Mouse (Mus musculus) B cell, adult 67 days (primary cell): Measurements from ENCODE around the gene Szt2. TPM values are rescaled to one million over a fixed set of nuclear protein-coding genes. Genes with fewer than 3 reads are reported as not detected.

Experiments used
- total RNA-seq, 2 experiments: library from RNA; stranded (reverse); gene quantifications; 4 replicates each; pipeline ENCODE4 v1.2.4; 2023

Szt2 gene
- total RNA-seq = 10 to 100 TPM; 89.8 to 96.3 TPM

GRCm38 (mm10) chr4:118409142-118409900 is at the start of gene Szt2, which contains the start of gene Med8:
Gene Szt2 (minus strand): TSS chr4:118409273.
Gene Med8 (plus strand): TSS chr4:118409337.

GRCm38 (mm10) chr4:118457345-118457975 is 48.4 kb upstream of the Szt2 start, which contains the start of gene Mpl:
Gene Mpl (minus strand): TSS chr4:118457513.

GRCm38 (mm10) chr4:118436820-118437603 is 27.9 kb upstream of the Szt2 start, which contains the start of gene Cdc20:
Gene Cdc20 (minus strand): TSS chr4:118437352.

GRCm38 (mm10) chr4:118427768-118428451 is 18.8 kb upstream of the Szt2 start, which contains the start of gene Elovl1:
Gene Elovl1 (plus strand): TSS chr4:118428093.

Other genes with a start within 250 kb of the Szt2 start
- 10 to 100 TPM; 80.8 to 81.7 TPM for gene Kdm4a, start 229.2 kb downstream of the Szt2 start, total RNA-seq
- gene Ptprf, start 117.9 kb downstream of the Szt2 start, total RNA-seq = not detected
- 10 to 100 TPM; 60.8 to 78.1 TPM for gene Med8, start 64 bp upstream of the Szt2 start, total RNA-seq
- gene Elovl1, start 18.8 kb upstream of the Szt2 start, total RNA-seq = 10 to 100 TPM; 57.7 to 65.9 TPM
- 1 to 10 TPM; 3.4 to 3.9 TPM for gene Cdc20, start 28.1 kb upstream of the Szt2 start, total RNA-seq
- under 1 TPM in 1 of 2 experiments, not detected in 1; 0.26 TPM for gene Mpl, start 48.2 kb upstream of the Szt2 start, total RNA-seq
- under 1 TPM in 1 of 2 experiments, not detected in 1; 0.23 TPM for gene Tie1, start 80.8 kb upstream of the Szt2 start, total RNA-seq
- not detected for gene 2610528J11Rik, start 117.7 kb upstream of the Szt2 start, total RNA-seq
- not detected for gene Tmem125, start 134.8 kb upstream of the Szt2 start, total RNA-seq
- gene Cfap57, start 211.5 kb upstream of the Szt2 start, total RNA-seq = not detected
- gene Ebna1bp2, start 211.5 kb upstream of the Szt2 start, total RNA-seq = 10 to 100 TPM; 62.6 to 70.9 TPM
- gene Olfr62, start 249.7 kb upstream of the Szt2 start, total RNA-seq = not detected